Mouse (Mus musculus) limb, embryonic 14.5 days (tissue): ENCODE measurements around the gene Tomm20. TPM values are rescaled to one million over a fixed set of nuclear protein-coding genes. Genes with fewer than 3 reads are reported as not detected.

Experiments
- ATAC-seq: fragments of 200-750 bp; cut with Nextera tagmentation; 2 replicates; pipeline ENCODE4 v1.8.0; 2017; ENCODE audit warnings: low read depth, moderate number of reproducible peaks, moderate TSS enrichment; ENCODE audit not compliant: low FRiP score
- DNase-seq: peaks from one replicate; pipeline ENCODE4 v3.0.0-alpha.2; 2015; ENCODE audit warnings: low spot score
- H3K27ac ChIP-seq: fragments of 300-500 bp; sonication (generic); replicated peaks from 2 replicates; pipeline ENCODE4 v1.5.1; 2014; ENCODE audit warnings: low read depth, mild to moderate bottlenecking, low read length, moderate library complexity, mixed read lengths
- H3K27me3 ChIP-seq: fragments of 300-500 bp; sonication (generic); 2 replicates; pipeline ENCODE4 v1.6.1; 2014; ENCODE audit warnings: low read length, mixed read lengths; ENCODE audit not compliant: control insufficient read depth, insufficient read depth
- H3K36me3 ChIP-seq: fragments of 300-500 bp; sonication (generic); 2 replicates; pipeline ENCODE4 v1.6.1; 2014; ENCODE audit warnings: mild to moderate bottlenecking, low read length, moderate library complexity, mixed read lengths; ENCODE audit not compliant: control insufficient read depth, insufficient read depth
- H3K4me1 ChIP-seq: fragments of 300-500 bp; sonication (generic); 2 replicates; pipeline ENCODE4 v1.6.1; 2014; ENCODE audit warnings: antibody characterized with exemption, low read length, mixed read lengths; ENCODE audit not compliant: control insufficient read depth, insufficient read depth
- H3K4me2 ChIP-seq: fragments of 300-500 bp; sonication (generic); replicated peaks from 2 replicates; pipeline ENCODE4 v1.6.1; 2014; ENCODE audit warnings: low read depth, mild to moderate bottlenecking, low read length, moderate library complexity; ENCODE audit not compliant: severe bottlenecking
- H3K4me3 ChIP-seq: fragments of 300-500 bp; sonication (generic); replicated peaks from 2 replicates; pipeline ENCODE4 v1.5.1; 2014; ENCODE audit warnings: low read length
- H3K9ac ChIP-seq: fragments of 300-500 bp; sonication (generic); 2 replicates; pipeline ENCODE4 v1.6.1; 2014; ENCODE audit warnings: mild to moderate bottlenecking, low read depth, low read length, moderate library complexity; ENCODE audit not compliant: severe bottlenecking
- H3K9me3 ChIP-seq: fragments of 300-500 bp; sonication (generic); 2 replicates; pipeline ENCODE4 v1.6.1; 2016; ENCODE audit warnings: low read length; ENCODE audit not compliant: control insufficient read depth
- POLR2A ChIP-seq: fragments of 200-500 bp; IDR thresholded peaks from 2 replicates; pipeline ENCODE4 v1.8.0; 2012; ENCODE audit warnings: inconsistent platforms, mild to moderate bottlenecking, moderate library complexity, borderline replicate concordance; ENCODE audit not compliant: insufficient read depth, insufficient read length; ENCODE audit errors: extremely low read depth
- WGBS: fragments of 180-500 bp; shearing (Covaris S2); extraction: QIAGEN DNeasy Blood & Tissue Kit; methylation state at CpG from one replicate; pipeline ENCODE4 v1.1.7; 2014; 5-methylcytosine and 5-hydroxymethylcytosine counted together
- polyA plus RNA-seq, 2 experiments: library from polyadenylated mRNA; depleted of rRNA in 1 of 2; stranded (reverse) in 1 of 2; unstranded in 1 of 2; fragments of >200 nt; fragmentation: Nextera tagmentation in 1 of 2; extraction: Ambion mirVana in 1 of 2; gene quantifications; 2 replicates each; pipeline versions ENCODE4 v1.2.1 to v1.2.3; 2012 to 2014

Tomm20 gene
- polyA plus RNA-seq, 2 experiments, result 210 to 251 TPM

DNA sequence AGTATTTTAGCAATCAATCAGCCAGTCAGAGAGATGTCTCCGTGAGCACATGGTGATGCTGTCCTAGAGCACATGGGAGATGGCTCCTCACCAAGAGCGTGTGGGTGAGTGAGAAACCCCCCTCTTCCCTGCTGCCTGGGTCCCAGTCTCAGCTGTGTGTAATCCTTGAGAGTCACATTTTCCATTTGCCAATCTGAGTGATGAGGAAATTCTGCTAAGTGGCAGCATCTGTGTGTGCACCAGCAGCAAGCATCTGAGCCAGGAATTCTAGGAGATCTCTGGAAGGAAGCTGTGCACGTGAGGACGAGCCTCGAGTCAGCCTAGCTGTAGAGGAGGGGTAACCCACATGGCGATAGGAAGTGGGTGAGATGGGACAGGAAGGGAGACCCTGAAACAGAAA is 50.5 kb downstream of the Tomm20 start:
- Histone ChIP-seq H3K27ac (no peak overlapping the region), H3K4me1 (no peaks in the 10 kb centered on the region), H3K27me3 (no peaks in the 10 kb centered on the region), H3K9ac (no peak overlapping the region), H3K4me2 (no peak overlapping the region), H3K4me3 (no peak overlapping the region), H3K36me3 (no peaks in the 10 kb centered on the region), H3K9me3 (no peaks in the 10 kb centered on the region)
- TF ChIP-seq POLR2A, result no peak
- peak; percentile 41 for ATAC-seq
- 36% methylated on average over 6 of the region's 6 CpGs for WGBS
- peak; percentile 40 for DNase-seq

DNA sequence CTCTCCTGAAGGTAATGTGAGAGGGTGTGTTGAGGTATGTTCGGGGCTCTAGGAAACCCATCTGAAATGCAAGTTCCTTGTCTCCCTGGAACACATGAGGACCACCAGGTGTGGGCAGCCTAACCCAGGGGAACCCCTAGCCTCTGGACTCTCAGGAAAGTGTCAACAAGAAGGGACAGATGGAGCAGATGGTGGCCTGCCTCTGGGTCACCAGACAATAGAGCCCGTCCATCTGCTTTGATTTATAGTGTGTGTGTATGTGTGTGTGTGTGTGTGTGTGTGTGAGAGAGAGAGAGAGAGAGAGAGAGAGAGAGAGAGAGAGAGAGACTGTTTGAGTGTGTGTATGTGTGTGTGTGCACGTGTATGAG is 58.0 kb downstream of the Tomm20 start:
- no peaks in the 10 kb centered on the region for H3K36me3 ChIP-seq
- ATAC-seq, result no peak
- H3K9me3 ChIP-seq, result no peaks in the 10 kb centered on the region
- 77% methylated on average over 3 of the region's 3 CpGs for WGBS
- H3K4me1 ChIP-seq, result peaks cover 32% of the 10 kb centered on the region
- H3K9ac ChIP-seq, result no peak overlapping the region
- H3K4me3 ChIP-seq, result no peak overlapping the region
- no peak overlapping the region for H3K4me2 ChIP-seq
- H3K27ac ChIP-seq, result peak overlapping the region; percentile 91
- DNase-seq, result no peak
- TF ChIP-seq POLR2A, result no peak
- H3K27me3 ChIP-seq, result no peaks in the 10 kb centered on the region

DNA sequence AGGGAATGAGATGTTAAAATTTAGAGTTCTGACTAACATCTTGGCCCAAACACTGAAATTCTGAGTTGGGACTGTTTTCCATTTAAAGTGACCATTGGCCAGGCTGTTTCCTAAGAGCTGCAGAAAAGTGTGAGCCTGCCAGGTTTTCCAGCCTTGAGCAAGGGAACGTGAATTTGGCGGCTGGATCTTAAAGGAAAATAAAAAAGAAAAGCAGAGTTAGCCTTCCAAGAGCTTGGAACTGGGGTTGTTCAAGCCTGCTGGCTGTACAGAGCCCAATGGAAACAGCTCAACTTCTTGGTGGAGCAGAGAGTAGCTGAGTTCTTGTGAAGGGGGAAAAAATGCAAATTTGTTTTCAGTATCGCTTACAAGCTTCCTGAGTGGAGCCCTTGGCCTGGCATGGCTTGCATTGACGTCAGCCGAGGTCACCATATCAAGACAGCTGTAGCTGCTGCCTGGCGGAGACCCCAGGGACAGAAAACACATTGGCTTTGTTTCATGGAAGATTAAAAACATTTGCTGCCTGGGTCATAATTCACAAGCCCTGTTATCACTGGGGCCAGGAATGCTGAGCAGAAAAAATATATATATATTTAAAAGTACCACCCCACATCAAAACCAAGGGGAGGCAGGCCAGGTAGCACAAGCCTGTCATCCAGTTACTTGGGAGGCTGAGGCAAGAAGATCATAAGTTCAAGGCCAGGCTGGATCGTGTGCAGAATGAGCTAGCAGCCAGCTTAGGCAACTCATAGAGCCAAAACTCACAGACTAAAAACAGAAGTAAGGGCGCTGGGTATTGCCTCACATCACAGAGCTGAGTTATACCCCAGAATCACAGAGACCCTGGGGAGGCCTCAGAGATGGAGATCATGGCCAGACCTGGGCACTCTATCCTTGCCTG is 58.7 kb downstream of the Tomm20 start:
- TF ChIP-seq POLR2A, result no peak
- no peaks in the 10 kb centered on the region for H3K9me3 ChIP-seq
- no peak overlapping the region for H3K9ac ChIP-seq
- H3K4me2 ChIP-seq, result no peak overlapping the region
- H3K36me3 ChIP-seq, result no peaks in the 10 kb centered on the region
- H3K27ac ChIP-seq, result peak overlapping the region; percentile 91
- H3K27me3 ChIP-seq, result no peaks in the 10 kb centered on the region
- peak; percentile 70 for ATAC-seq
- H3K4me1 ChIP-seq, result peaks cover 32% of the 10 kb centered on the region
- DNase-seq, result peak; percentile 84
- WGBS, result 38% methylated on average over 8 of the region's 8 CpGs
- no peak overlapping the region for H3K4me3 ChIP-seq

DNA sequence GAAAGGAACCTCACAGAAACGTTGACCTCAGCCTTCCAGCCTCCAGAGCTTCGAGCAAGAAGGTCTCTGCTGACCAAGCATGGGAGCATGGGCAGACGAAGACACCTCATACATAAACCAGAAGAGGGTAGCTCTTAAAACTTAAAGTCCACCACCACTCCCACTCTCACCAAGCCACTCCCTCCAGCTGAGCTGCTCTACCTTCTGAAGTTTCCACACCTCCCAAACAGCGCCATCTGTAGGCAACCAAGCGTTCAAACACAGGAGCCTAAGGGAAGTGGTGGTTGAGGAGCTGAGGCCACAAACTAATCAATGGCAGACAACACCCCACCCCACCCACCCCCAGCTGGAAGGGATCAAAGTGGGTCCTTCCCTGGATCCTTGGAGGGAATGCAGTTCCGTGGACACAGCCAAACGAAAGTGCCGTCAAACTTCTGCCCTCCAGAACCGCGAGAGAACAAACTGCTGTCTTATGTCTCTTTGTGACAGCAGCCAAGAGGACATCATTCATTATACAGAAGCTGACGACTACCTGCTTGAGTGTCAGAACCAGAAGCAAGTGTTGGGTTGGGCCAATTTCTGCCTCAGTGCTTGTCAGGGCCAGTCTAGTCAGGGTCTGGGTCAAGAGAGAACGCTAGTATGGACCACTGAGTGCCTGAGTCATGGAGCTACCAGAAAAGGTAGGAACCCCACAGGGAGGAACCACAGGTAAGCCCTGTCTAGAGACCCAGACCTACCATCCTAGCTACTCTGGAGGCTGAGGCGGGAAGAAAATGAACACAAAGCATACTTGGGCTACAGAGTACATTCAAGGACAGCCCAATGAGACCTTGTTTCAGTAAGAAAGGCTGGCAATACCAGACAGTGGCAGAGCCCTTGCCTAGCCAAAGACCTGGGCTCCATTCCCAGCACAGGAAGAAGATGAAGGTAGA is 59.8 kb downstream of the Tomm20 start:
- ATAC-seq (no peak), DNase-seq (no peak)
- no peaks in the 10 kb centered on the region for H3K9me3 ChIP-seq
- H3K9ac ChIP-seq, result no peak overlapping the region
- 67% methylated on average over 13 of the region's 13 CpGs for WGBS
- peaks cover 32% of the 10 kb centered on the region for H3K4me1 ChIP-seq
- H3K4me3 ChIP-seq, result no peak overlapping the region
- no peak overlapping the region for H3K4me2 ChIP-seq
- H3K27me3 ChIP-seq, result no peaks in the 10 kb centered on the region
- H3K36me3 ChIP-seq, result no peaks in the 10 kb centered on the region
- no peak for TF ChIP-seq POLR2A
- peak overlapping the region; percentile 91 for H3K27ac ChIP-seq

DNA sequence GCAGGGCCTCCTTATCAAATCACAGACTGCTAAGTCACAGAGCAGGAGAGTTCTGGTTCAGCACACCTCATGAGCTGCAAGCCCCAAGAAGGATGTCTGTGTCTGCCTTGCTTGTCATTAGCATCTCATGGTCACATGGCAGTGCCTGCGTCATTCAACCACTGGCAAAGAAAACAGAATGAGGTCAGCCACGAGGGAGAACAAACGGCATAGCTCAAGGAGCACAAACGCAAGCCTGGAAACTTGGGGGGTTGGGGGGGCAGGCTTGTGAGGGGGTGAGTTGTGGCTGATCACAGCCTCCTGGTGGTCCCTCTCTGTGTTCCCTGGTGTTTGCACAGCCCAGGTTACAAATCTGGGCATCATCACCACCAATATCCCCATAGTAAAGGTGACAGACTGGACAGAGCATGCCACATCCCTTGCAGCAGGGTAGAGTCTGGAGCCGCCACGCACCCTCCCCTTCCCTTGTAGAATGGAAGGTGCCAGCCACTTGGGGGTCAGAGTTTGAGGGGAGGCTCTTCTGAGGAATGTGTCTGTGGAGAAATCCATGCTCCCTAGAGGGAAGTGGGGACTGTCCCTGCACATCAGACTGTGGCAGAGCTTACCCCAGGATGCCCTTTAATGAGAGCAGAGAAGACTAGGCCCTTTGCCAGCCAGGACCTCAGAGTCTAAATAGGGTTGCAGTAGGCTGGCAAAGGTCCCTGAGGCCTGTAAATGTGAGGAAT is 61.3 kb downstream of the Tomm20 start:
- no peaks in the 10 kb centered on the region for H3K27me3 ChIP-seq
- ATAC-seq, result no peak
- no peak overlapping the region for H3K9ac ChIP-seq
- no peak for TF ChIP-seq POLR2A
- H3K27ac ChIP-seq, result no peak overlapping the region
- 57% methylated on average over 6 of the region's 6 CpGs for WGBS
- H3K4me2 ChIP-seq, result no peak overlapping the region
- H3K9me3 ChIP-seq, result no peaks in the 10 kb centered on the region
- no peak overlapping the region for H3K4me3 ChIP-seq
- DNase-seq, result peak; percentile 61
- peaks cover 32% of the 10 kb centered on the region for H3K4me1 ChIP-seq
- H3K36me3 ChIP-seq, result no peaks in the 10 kb centered on the region
